Mouse (Mus musculus): ENCODE data around the gene Whrn.

DNA sequence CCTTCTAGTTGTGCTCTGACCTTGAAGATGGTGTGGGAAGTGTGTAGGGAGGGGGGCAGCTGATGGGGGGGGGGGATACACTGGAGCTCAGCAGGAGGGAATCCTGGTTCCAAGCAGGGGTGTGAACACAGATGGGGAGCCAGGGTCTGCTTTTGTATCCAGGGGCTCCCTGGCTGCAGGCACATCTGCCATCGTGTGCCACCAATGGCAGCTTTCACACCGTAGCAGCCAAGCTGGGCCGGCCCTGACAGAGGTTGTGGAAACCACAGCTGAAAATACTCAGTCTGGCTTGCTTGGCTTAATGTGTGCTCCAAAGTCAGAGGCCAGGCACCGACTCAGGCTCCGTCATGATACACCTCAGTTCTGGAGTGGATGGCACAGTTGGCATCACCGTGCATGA is 107.8 kb downstream of the Whrn start:
- TF ChIP-seq POLR2A (IDR thresholded peaks at IDR 0.05; ENCODE audit: borderline replicate concordance, low read depth, low read length) (no peak), CTCF (IDR thresholded peaks at IDR 0.05; ENCODE audit: low read depth, low read length) (no peak)

All from bone marrow macrophage, adult 2 months (primary cell).